Mouse (Mus musculus) ovary, postnatal 10 days (tissue): Measurements from ENCODE around the gene Ctsr.
"Not testable (repeated sequence)": the region's sequence is repeated elsewhere in the genome, so short reads cannot be mapped to it uniquely, and the experiment has no call there.

Experiments used
- DNase-seq: peaks from one replicate; pipeline ENCODE4 v3.0.0; 2022; ENCODE audit warnings: low spot score

The Ctsr gene

GRCm38 (mm10) chr13:61164156-61164555 is at the start of gene Ctsr:
Ctsr (minus strand) TSS chr13:61164256.
- DNase-seq = no peak

DNA sequence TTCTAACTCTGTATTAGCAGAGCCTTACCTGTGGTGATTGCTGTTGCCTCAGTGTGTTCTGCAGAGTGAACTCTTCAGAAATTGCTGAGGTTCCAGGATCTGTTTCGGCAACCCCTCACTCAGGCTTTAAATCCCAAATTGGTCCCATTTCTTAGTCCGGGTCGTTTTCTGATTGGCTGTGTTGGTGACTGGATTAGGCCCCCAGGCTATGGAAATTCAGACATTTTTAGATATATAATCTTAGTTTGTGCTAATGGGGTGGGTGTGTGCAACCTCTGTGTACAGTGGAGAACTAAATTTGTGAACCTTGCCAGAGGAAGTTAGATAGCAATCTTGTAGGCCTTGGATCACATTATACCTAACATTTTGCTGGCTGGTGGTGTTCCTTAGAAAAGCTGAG is 39.3 kb upstream of the Ctsr start, which contains the start of gene Cts6:
Gene Cts6 (minus strand): TSS at position 101 of the 400 bp plus-strand sequence.
- DNase-seq = no peak

- DNase-seq = not testable (repeated sequence)
Measured at GRCm38 (mm10) chr13:61185151-61185933, 21.3 kb upstream of the Ctsr start.

DNA sequence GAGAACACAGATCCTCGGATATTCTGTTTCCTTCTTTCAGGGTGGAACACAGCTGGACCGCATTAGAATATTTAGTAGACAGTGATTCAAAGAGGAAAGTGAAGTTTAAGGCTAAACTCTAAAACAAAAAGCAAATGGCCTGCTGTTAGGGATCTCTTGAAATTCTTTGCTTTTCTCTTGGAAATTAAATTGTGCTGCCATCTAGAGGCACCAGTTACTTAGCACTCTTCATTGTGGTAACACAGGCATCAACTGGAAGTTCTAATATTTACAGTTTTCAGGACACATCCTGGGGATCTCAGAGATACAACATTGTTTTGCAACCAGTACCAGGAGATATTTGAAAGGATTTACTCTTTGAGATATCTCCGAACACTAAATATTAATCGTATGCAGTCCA is 566 bp upstream of the Ctsr start:
- no peak for DNase-seq
